ENCODE assay signal across 10 mouse cellular contexts in genomic region chr10:58238984-58239740, GRCm38 (mm10). TPM values are rescaled to one million over a fixed set of nuclear protein-coding genes. Genes with fewer than 3 reads are reported as not detected.
DNase-seq lines count a peak whose midpoint lies in the region; ATAC-seq lines count a peak whose summit lies in the region.
"Not testable (repeated sequence)": the region's sequence is repeated elsewhere in the genome, so short reads cannot be mapped to it uniquely, and the experiment has no call there.
"Had no signal": no experiment of that assay in that cellular context is flagged by ENCODE, and none has a peak within 500 bp of the region (broad histone marks: within the 10 kb centered on the region; RNA-seq: fewer than 3 reads in every experiment).

No protein-coding gene starts in this region.

- ATAC-seq in embryonic facial prominence, embryonic 13.5 days (ENCODE audit: insufficient number of reproducible peaks, insufficient read depth, low FRiP score, low TSS enrichment, low read depth), result peak; percentile 91
- ATAC-seq in intestine, embryonic 15.5 days, result peak; percentile 82
- ATAC-seq in limb, embryonic 12.5 days (ENCODE audit: insufficient number of reproducible peaks, insufficient read depth, low FRiP score, low TSS enrichment, low read depth), result peak; percentile 91
- peak; percentile 86 for ATAC-seq in midbrain, embryonic 12.5 days (ENCODE audit: low FRiP score, low read depth)

- not testable (repeated sequence) for H3K9ac ChIP-seq in embryonic facial prominence, embryonic 13.5 days; intestine, embryonic 15.5 days; limb, embryonic 12.5 days (replicated peaks); midbrain, embryonic 12.5 days (replicated peaks)

- H3K27me3 ChIP-seq in embryonic facial prominence, embryonic 13.5 days; intestine, embryonic 15.5 days (replicated peaks); limb, embryonic 12.5 days; midbrain, embryonic 12.5 days: not testable (repeated sequence)

- H3K27ac ChIP-seq in embryonic facial prominence, embryonic 13.5 days; intestine, embryonic 15.5 days; limb, embryonic 12.5 days; midbrain, embryonic 12.5 days (replicated peaks): not testable (repeated sequence)

- not testable (repeated sequence) for H3K4me3 ChIP-seq in embryonic facial prominence, embryonic 13.5 days; intestine, embryonic 15.5 days (replicated peaks); limb, embryonic 12.5 days (replicated peaks); midbrain, embryonic 12.5 days

- not testable (repeated sequence) for H3K9me3 ChIP-seq in embryonic facial prominence, embryonic 13.5 days; intestine, embryonic 15.5 days
- H3K9me3 ChIP-seq in limb, embryonic 12.5 days, result peaks cover 18% of the 10 kb centered on the region
- H3K9me3 ChIP-seq in midbrain, embryonic 12.5 days, result peaks cover 12% of the 10 kb centered on the region; the same call in 1 of the 2 replicates

- H3K36me3 ChIP-seq in embryonic facial prominence, embryonic 13.5 days; intestine, embryonic 15.5 days; limb, embryonic 12.5 days; midbrain, embryonic 12.5 days: not testable (repeated sequence)

- not testable (repeated sequence) for H3K4me2 ChIP-seq in embryonic facial prominence, embryonic 13.5 days; intestine, embryonic 15.5 days (replicated peaks); limb, embryonic 12.5 days; midbrain, embryonic 12.5 days (replicated peaks)

- WGBS in embryonic facial prominence, embryonic 13.5 days, result 85% methylated on average over 8 of the region's 8 CpGs
- WGBS in intestine, embryonic 15.5 days, result 79% methylated on average over 8 of the region's 8 CpGs
- WGBS in limb, embryonic 12.5 days, result 86% methylated on average over 8 of the region's 8 CpGs
- 84% methylated on average over 8 of the region's 8 CpGs for WGBS in midbrain, embryonic 12.5 days

- not testable (repeated sequence) for H3K4me1 ChIP-seq in embryonic facial prominence, embryonic 13.5 days; intestine, embryonic 15.5 days (replicated peaks); limb, embryonic 12.5 days (replicated peaks); midbrain, embryonic 12.5 days

- peak; percentile 49 to 83 for DNase-seq in adrenal gland, adult (ENCODE audit: inconsistent age in 2 of 2, low spot score in 1 of 2)
- peak; percentile 43 to 62 for DNase-seq in heart, adult 18-20 months
- peak; percentile 53 for DNase-seq in spleen, adult 12 weeks (ENCODE audit: low spot score)
- peak; percentile 81 to 97 for DNase-seq in urinary bladder, postnatal 4 days (ENCODE audit: low spot score in 2 of 2)

RNA-seq across cellular contexts. Expression of gene Gm4981, which starts 2.7 kb away (rescaled TPM):
- not detected in 2 replicates for polyA plus RNA-seq in embryonic facial prominence, embryonic 13.5 days (2015; fragmentation: Nextera tagmentation; extraction: Ambion mirVana)
- total RNA-seq in heart, adult 18-20 months (2021), result not detected
- polyA plus RNA-seq in intestine, embryonic 15.5 days (2015; fragmentation: Nextera tagmentation; extraction: Ambion mirVana), result not detected in 2 replicates
- polyA plus RNA-seq in limb, embryonic 12.5 days (2016; fragmentation: Nextera tagmentation; extraction: Ambion mirVana), result not detected in 2 replicates
- not detected in 2 replicates for polyA plus RNA-seq in midbrain, embryonic 12.5 days (2016; fragmentation: Nextera tagmentation; extraction: Ambion mirVana)
- total RNA-seq: adrenal gland, postnatal 36 days; heart, postnatal 10 days had no signal

RNA-seq across cellular contexts. Expression of gene Duxf3, which starts 6.7 kb away (rescaled TPM):
- polyA plus RNA-seq in embryonic facial prominence, embryonic 13.5 days (2015; fragmentation: Nextera tagmentation; extraction: Ambion mirVana), result not detected in 2 replicates
- not detected for total RNA-seq in heart, adult 18-20 months (2021)
- polyA plus RNA-seq in intestine, embryonic 15.5 days (2015; fragmentation: Nextera tagmentation; extraction: Ambion mirVana), result not detected in 2 replicates
- not detected in 2 replicates for polyA plus RNA-seq in limb, embryonic 12.5 days (2016; fragmentation: Nextera tagmentation; extraction: Ambion mirVana)
- not detected in 2 replicates for polyA plus RNA-seq in midbrain, embryonic 12.5 days (2016; fragmentation: Nextera tagmentation; extraction: Ambion mirVana)
- total RNA-seq: adrenal gland, postnatal 36 days; heart, postnatal 10 days had no signal

RNA-seq across cellular contexts. Expression of gene AW822073, which starts 14.4 kb away (rescaled TPM):
- polyA plus RNA-seq in embryonic facial prominence, embryonic 13.5 days (2015; fragmentation: Nextera tagmentation; extraction: Ambion mirVana), result not detected in 2 replicates
- total RNA-seq in heart, adult 18-20 months (2021), result not detected
- polyA plus RNA-seq in intestine, embryonic 15.5 days (2015; fragmentation: Nextera tagmentation; extraction: Ambion mirVana), result not detected in 2 replicates
- polyA plus RNA-seq in limb, embryonic 12.5 days (2016; fragmentation: Nextera tagmentation; extraction: Ambion mirVana), result not detected in 2 replicates
- not detected in 2 replicates for polyA plus RNA-seq in midbrain, embryonic 12.5 days (2016; fragmentation: Nextera tagmentation; extraction: Ambion mirVana)
- total RNA-seq: adrenal gland, postnatal 36 days; heart, postnatal 10 days had no signal

RNA-seq across cellular contexts. Expression of gene Gcc2, which starts 16.1 kb away (rescaled TPM):
- 88.0 and 88.8 TPM in 2 replicates for polyA plus RNA-seq in embryonic facial prominence, embryonic 13.5 days (2015; fragmentation: Nextera tagmentation; extraction: Ambion mirVana)
- 10 to 100 TPM; 30.4 to 31.0 TPM for total RNA-seq in heart, adult 18-20 months (2021)
- 75.3 and 85.5 TPM in 2 replicates for polyA plus RNA-seq in intestine, embryonic 15.5 days (2015; fragmentation: Nextera tagmentation; extraction: Ambion mirVana)
- polyA plus RNA-seq in limb, embryonic 12.5 days (2016; fragmentation: Nextera tagmentation; extraction: Ambion mirVana), result 62.5 and 71.3 TPM in 2 replicates
- polyA plus RNA-seq in midbrain, embryonic 12.5 days (2016; fragmentation: Nextera tagmentation; extraction: Ambion mirVana), result 64.8 and 66.5 TPM in 2 replicates
